ENCODE assay signal across 8 mouse cellular contexts in the genomic region with DNA sequence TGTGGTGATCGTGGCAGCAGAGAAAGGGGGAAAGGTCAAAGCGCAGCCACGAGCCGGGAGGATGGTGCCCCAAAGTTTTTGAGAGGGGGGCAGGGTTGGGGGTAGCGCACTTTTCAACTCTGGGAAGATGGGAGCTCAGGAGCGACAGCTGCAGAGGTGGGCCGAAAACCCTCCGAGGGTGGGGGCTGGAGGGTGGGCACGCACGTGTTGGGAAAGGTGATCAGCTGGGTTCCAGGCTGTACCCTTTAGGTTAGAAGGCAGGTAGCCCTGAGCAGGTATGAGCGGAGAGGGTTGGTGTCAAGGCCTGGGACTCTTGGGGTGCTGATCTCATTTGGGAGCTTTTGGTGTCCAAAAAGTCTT. TPM values are rescaled to one million over a fixed set of nuclear protein-coding genes. Genes with fewer than 3 reads are reported as not detected.
A peak's percentile ranks its signal among the peaks of the same experiment; 100 is the strongest.
DNase-seq lines count a peak whose midpoint lies in the region; ATAC-seq and TF ChIP-seq lines count a peak whose summit lies in the region.

No protein-coding gene starts in this region.

- peak overlapping the region; percentile 65 for H3K9ac ChIP-seq in kidney, postnatal 0 days (ENCODE audit: low read depth, low read length)
- H3K9ac ChIP-seq in embryonic facial prominence, embryonic 12.5 days, result peak overlapping the region; percentile 77
- H3K9ac ChIP-seq in hindbrain, postnatal 0 days (replicated peaks; ENCODE audit: low read length), result peak overlapping the region; percentile 58
- peak overlapping the region; percentile 70 for H3K9ac ChIP-seq in midbrain, postnatal 0 days (replicated peaks; ENCODE audit: low read length, poor library complexity, severe bottlenecking)

- TF ChIP-seq CTCF in kidney, postnatal 0 days (IDR thresholded peaks at IDR 0.05; ENCODE audit: low read depth), result no peak
- no peak for TF ChIP-seq CTCF in hindbrain, postnatal 0 days (IDR thresholded peaks at IDR 0.05; ENCODE audit: low read depth)
- no peak for TF ChIP-seq CTCF in midbrain, postnatal 0 days (IDR thresholded peaks at IDR 0.05)

- H3K4me3 ChIP-seq in kidney, postnatal 0 days (replicated peaks; ENCODE audit: low read depth, low read length), result peak overlapping the region; percentile 54
- H3K4me3 ChIP-seq in embryonic facial prominence, embryonic 12.5 days, result peak overlapping the region; percentile 62
- peak overlapping the region; percentile 45 for H3K4me3 ChIP-seq in hindbrain, postnatal 0 days (ENCODE audit: low read length)
- H3K4me3 ChIP-seq in midbrain, postnatal 0 days (ENCODE audit: low read depth, low read length), result peak overlapping the region; percentile 44

- no peak for DNase-seq in kidney, postnatal 0 days (ENCODE audit: low spot score)
- no peak for DNase-seq in kidney, adult 18-20 months
- DNase-seq in hindbrain, postnatal 0 days (ENCODE audit: low spot score), result no peak
- DNase-seq in midbrain, postnatal 0 days (ENCODE audit: low spot score), result no peak
- DNase-seq in adrenal gland, adult 2 months, result no peak
- DNase-seq in adrenal gland, postnatal 36 days, result no peak
- no peak for DNase-seq in kidney, adult 11 months

- WGBS in kidney, postnatal 0 days, result 6% methylated on average over 11 of the region's 11 CpGs
- WGBS in embryonic facial prominence, embryonic 12.5 days, result 9% methylated on average over 11 of the region's 11 CpGs
- WGBS in hindbrain, postnatal 0 days, result 11% methylated on average over 11 of the region's 11 CpGs
- 9% methylated on average over 11 of the region's 11 CpGs for WGBS in midbrain, postnatal 0 days

- 0 out of 2 replicates have a peak, but pooled peaks cover 6% of the 10 kb centered on the region for H3K4me1 ChIP-seq in kidney, postnatal 0 days (replicated peaks; ENCODE audit: insufficient read depth, low read length)
- 0 out of 2 replicates have a peak, but pooled peaks cover 3% of the 10 kb centered on the region for H3K4me1 ChIP-seq in embryonic facial prominence, embryonic 12.5 days
- no peaks in the 10 kb centered on the region for H3K4me1 ChIP-seq in hindbrain, postnatal 0 days (ENCODE audit: insufficient read depth, low read length)
- no peaks in the 10 kb centered on the region for H3K4me1 ChIP-seq in midbrain, postnatal 0 days (ENCODE audit: insufficient read depth, low read length)

- H3K27me3 ChIP-seq in kidney, postnatal 0 days (ENCODE audit: insufficient read depth, low read length), result no peaks in the 10 kb centered on the region
- no peaks in the 10 kb centered on the region for H3K27me3 ChIP-seq in embryonic facial prominence, embryonic 12.5 days
- H3K27me3 ChIP-seq in hindbrain, postnatal 0 days (ENCODE audit: insufficient read depth, low read length), result no peaks in the 10 kb centered on the region
- H3K27me3 ChIP-seq in midbrain, postnatal 0 days (ENCODE audit: insufficient read depth, low read length), result no peaks in the 10 kb centered on the region

- H3K36me3 ChIP-seq in kidney, postnatal 0 days (ENCODE audit: insufficient read depth, low read length), result 0 out of 2 replicates have a peak, but pooled peaks cover 2% of the 10 kb centered on the region
- 0 out of 2 replicates have a peak, but pooled peaks cover 4% of the 10 kb centered on the region for H3K36me3 ChIP-seq in embryonic facial prominence, embryonic 12.5 days
- H3K36me3 ChIP-seq in hindbrain, postnatal 0 days (ENCODE audit: insufficient read depth, low read length), result 0 out of 2 replicates have a peak, but pooled peaks cover 2% of the 10 kb centered on the region
- H3K36me3 ChIP-seq in midbrain, postnatal 0 days (ENCODE audit: insufficient read depth, low read length), result peaks cover 3% of the 10 kb centered on the region; the same call in 1 of the 2 replicates

- H3K27ac ChIP-seq in kidney, postnatal 0 days, result peak overlapping the region; percentile 51; the same call in 1 of the 2 replicates
- H3K27ac ChIP-seq in embryonic facial prominence, embryonic 12.5 days, result peak overlapping the region; percentile 32; the same call in 1 of the 2 replicates
- H3K27ac ChIP-seq in hindbrain, postnatal 0 days, result peak overlapping the region; percentile 52
- H3K27ac ChIP-seq in midbrain, postnatal 0 days (ENCODE audit: low read depth, low read length), result peak overlapping the region; percentile 58

- peak; percentile 58; the same call in 1 of the 2 replicates for ATAC-seq in kidney, postnatal 0 days (replicated peaks; ENCODE audit: low FRiP score, low read depth)
- ATAC-seq in embryonic facial prominence, embryonic 12.5 days (ENCODE audit: insufficient number of reproducible peaks, insufficient read depth, low FRiP score, low TSS enrichment), result peak; percentile 65; the same call in 1 of the 2 replicates
- ATAC-seq in hindbrain, postnatal 0 days, result no peak; the same call in 1 of the 2 replicates
- ATAC-seq in midbrain, postnatal 0 days (ENCODE audit: low FRiP score), result peak; percentile 48

- no peaks in the 10 kb centered on the region for H3K9me3 ChIP-seq in kidney, postnatal 0 days (replicated peaks; ENCODE audit: low read length)
- no peaks in the 10 kb centered on the region for H3K9me3 ChIP-seq in embryonic facial prominence, embryonic 12.5 days
- no peaks in the 10 kb centered on the region for H3K9me3 ChIP-seq in hindbrain, postnatal 0 days (ENCODE audit: low read length)
- no peaks in the 10 kb centered on the region for H3K9me3 ChIP-seq in midbrain, postnatal 0 days (ENCODE audit: low read length)

- peak overlapping the region; percentile 72 for H3K4me2 ChIP-seq in kidney, postnatal 0 days (ENCODE audit: low read length)
- peak overlapping the region; percentile 81 for H3K4me2 ChIP-seq in embryonic facial prominence, embryonic 12.5 days (replicated peaks)
- H3K4me2 ChIP-seq in hindbrain, postnatal 0 days (ENCODE audit: low read depth, low read length), result peak overlapping the region; percentile 75
- peak overlapping the region; percentile 65 for H3K4me2 ChIP-seq in midbrain, postnatal 0 days (ENCODE audit: low read depth, low read length, poor library complexity, severe bottlenecking)

RNA-seq across cellular contexts. Expression of a gene that starts 0.5 kb away (rescaled TPM):
- polyA plus RNA-seq in kidney, postnatal 0 days (2015; fragmentation: Nextera tagmentation; extraction: Ambion mirVana), result 22.2 and 22.6 TPM in 2 replicates
- polyA plus RNA-seq in embryonic facial prominence, embryonic 12.5 days (2016; fragmentation: Nextera tagmentation; extraction: Ambion mirVana), result 43.8 and 47.2 TPM in 2 replicates
- total RNA-seq in hindbrain, postnatal 0 days (2014; rRNA removed), result 15.7 and 25.2 TPM in 2 replicates
- 22.9 and 23.7 TPM in 2 replicates for polyA plus RNA-seq in hindbrain, postnatal 0 days (2015; fragmentation: Nextera tagmentation; extraction: Ambion mirVana)
- total RNA-seq in midbrain, postnatal 0 days (2014; rRNA removed), result 26.7 and 38.8 TPM in 2 replicates
- polyA plus RNA-seq in midbrain, postnatal 0 days (2015; fragmentation: Nextera tagmentation; extraction: Ambion mirVana), result 25.4 and 26.1 TPM in 2 replicates
- total RNA-seq in adrenal gland, adult 2 months (2021), result 10 to 100 TPM; 25.4 to 29.9 TPM
- 5.6 and 6.7 TPM in 2 replicates for polyA plus RNA-seq in adrenal gland, adult 2 months (2012; rRNA removed)
- 10 to 100 TPM; 21.6 to 28.2 TPM for total RNA-seq in adrenal gland, postnatal 36 days (2021)

RNA-seq across cellular contexts. Expression of a gene that starts 32.4 kb away (rescaled TPM):
- 164 and 169 TPM in 2 replicates for polyA plus RNA-seq in kidney, postnatal 0 days (2015; fragmentation: Nextera tagmentation; extraction: Ambion mirVana)
- polyA plus RNA-seq in embryonic facial prominence, embryonic 12.5 days (2016; fragmentation: Nextera tagmentation; extraction: Ambion mirVana), result 151 and 161 TPM in 2 replicates
- total RNA-seq in hindbrain, postnatal 0 days (2014; rRNA removed), result 17.9 and 34.6 TPM in 2 replicates
- polyA plus RNA-seq in hindbrain, postnatal 0 days (2015; fragmentation: Nextera tagmentation; extraction: Ambion mirVana), result 183 and 197 TPM in 2 replicates
- total RNA-seq in midbrain, postnatal 0 days (2014; rRNA removed), result 40.8 and 62.4 TPM in 2 replicates
- 195 and 198 TPM in 2 replicates for polyA plus RNA-seq in midbrain, postnatal 0 days (2015; fragmentation: Nextera tagmentation; extraction: Ambion mirVana)
- total RNA-seq in adrenal gland, adult 2 months (2021), result 100 to 1,000 TPM in 1 of 2 experiments, 10 to 100 TPM in 1; 93.4 to 120 TPM
- 87.4 and 105 TPM in 2 replicates for polyA plus RNA-seq in adrenal gland, adult 2 months (2012; rRNA removed)
- 100 to 1,000 TPM; 108 to 120 TPM for total RNA-seq in adrenal gland, postnatal 36 days (2021)
